Mouse (Mus musculus): Measurements from ENCODE around the gene Dnajc27.

The Dnajc27 gene

GRCm38 (mm10) chr12:4068551-4068950, 13.8 kb upstream of the Dnajc27 start:
- H3K27me3 ChIP-seq (ENCODE audit: insufficient read depth, low read length): 0 out of 2 replicates have a peak, but pooled peaks cover 2% of the 10 kb centered on the region
- H3K4me3 ChIP-seq (replicated peaks; ENCODE audit: low read length): no peak overlapping the region
- no peaks in the 10 kb centered on the region for H3K36me3 ChIP-seq (ENCODE audit: insufficient read depth, low read length)
- TF ChIP-seq NANOG (IDR thresholded peaks at IDR 0.05; ENCODE audit: borderline replicate concordance, low read length) (no peak), POU5F1 (IDR thresholded peaks at IDR 0.05; ENCODE audit: borderline replicate concordance, low read length) (no peak), CTCF (conservative IDR thresholded peaks at IDR 0.05; ENCODE audit: low read length) (no peak)
- peaks cover 8% of the 10 kb centered on the region; the same call in 1 of the 2 replicates for H3K4me1 ChIP-seq (replicated peaks; ENCODE audit: low read depth, low read length)
- H3K9me3 ChIP-seq (ENCODE audit: low read length): no peaks in the 10 kb centered on the region

- H3K36me3 ChIP-seq (ENCODE audit: insufficient read depth, low read length): no peaks in the 10 kb centered on the region
- H3K4me3 ChIP-seq (replicated peaks; ENCODE audit: low read length): no peak overlapping the region
- H3K4me1 ChIP-seq (replicated peaks; ENCODE audit: low read depth, low read length): peaks cover under 1% of the 10 kb centered on the region; the same call in 1 of the 2 replicates
- TF ChIP-seq NANOG (IDR thresholded peaks at IDR 0.05; ENCODE audit: borderline replicate concordance, low read length): no peak
- TF ChIP-seq CTCF (conservative IDR thresholded peaks at IDR 0.05; ENCODE audit: low read length): no peak
- no peak for TF ChIP-seq POU5F1 (IDR thresholded peaks at IDR 0.05; ENCODE audit: borderline replicate concordance, low read length)
- H3K9me3 ChIP-seq (ENCODE audit: low read length): no peaks in the 10 kb centered on the region
- H3K27me3 ChIP-seq (ENCODE audit: insufficient read depth, low read length): 0 out of 2 replicates have a peak, but pooled peaks cover 2% of the 10 kb centered on the region
Measured at GRCm38 (mm10) chr12:4071671-4072070, 10.7 kb upstream of the Dnajc27 start.

GRCm38 (mm10) chr12:4075407-4075806, 7.0 kb upstream of the Dnajc27 start:
- Histone ChIP-seq H3K9me3 (ENCODE audit: low read length) (no peaks in the 10 kb centered on the region), H3K4me3 (replicated peaks; ENCODE audit: low read length) (no peak overlapping the region), H3K27me3 (ENCODE audit: insufficient read depth, low read length) (no peaks in the 10 kb centered on the region), H3K36me3 (ENCODE audit: insufficient read depth, low read length) (no peaks in the 10 kb centered on the region), H3K4me1 (replicated peaks; ENCODE audit: low read depth, low read length) (no peaks in the 10 kb centered on the region)
- TF ChIP-seq NANOG (IDR thresholded peaks at IDR 0.05; ENCODE audit: borderline replicate concordance, low read length) (no peak), POU5F1 (IDR thresholded peaks at IDR 0.05; ENCODE audit: borderline replicate concordance, low read length) (no peak), CTCF (conservative IDR thresholded peaks at IDR 0.05; ENCODE audit: low read length) (no peak)

GRCm38 (mm10) chr12:4076383-4076782, 6.0 kb upstream of the Dnajc27 start:
- TF ChIP-seq NANOG (IDR thresholded peaks at IDR 0.05; ENCODE audit: borderline replicate concordance, low read length): no peak
- TF ChIP-seq POU5F1 (IDR thresholded peaks at IDR 0.05; ENCODE audit: borderline replicate concordance, low read length): no peak
- TF ChIP-seq CTCF (conservative IDR thresholded peaks at IDR 0.05; ENCODE audit: low read length): no peak
- H3K36me3 ChIP-seq (ENCODE audit: insufficient read depth, low read length): no peaks in the 10 kb centered on the region
- H3K27me3 ChIP-seq (ENCODE audit: insufficient read depth, low read length): no peaks in the 10 kb centered on the region
- no peak overlapping the region for H3K4me3 ChIP-seq (replicated peaks; ENCODE audit: low read length)
- no peaks in the 10 kb centered on the region for H3K4me1 ChIP-seq (replicated peaks; ENCODE audit: low read depth, low read length)
- H3K9me3 ChIP-seq (ENCODE audit: low read length): no peaks in the 10 kb centered on the region

- Histone ChIP-seq H3K4me1 (replicated peaks; ENCODE audit: low read depth, low read length) (peaks cover 8% of the 10 kb centered on the region), H3K36me3 (ENCODE audit: insufficient read depth, low read length) (no peaks in the 10 kb centered on the region), H3K27me3 (ENCODE audit: insufficient read depth, low read length) (no peaks in the 10 kb centered on the region), H3K9me3 (ENCODE audit: low read length) (no peaks in the 10 kb centered on the region), H3K4me3 (replicated peaks; ENCODE audit: low read length) (no peak overlapping the region)
- no peak for TF ChIP-seq NANOG (IDR thresholded peaks at IDR 0.05; ENCODE audit: borderline replicate concordance, low read length)
- TF ChIP-seq POU5F1 (IDR thresholded peaks at IDR 0.05; ENCODE audit: borderline replicate concordance, low read length): no peak
- no peak for TF ChIP-seq CTCF (conservative IDR thresholded peaks at IDR 0.05; ENCODE audit: low read length)
Measured at GRCm38 (mm10) chr12:4078069-4078468, 4.3 kb upstream of the Dnajc27 start.

- Histone ChIP-seq H3K27me3 (ENCODE audit: insufficient read depth, low read length) (no peaks in the 10 kb centered on the region), H3K4me1 (replicated peaks; ENCODE audit: low read depth, low read length) (peaks cover 16% of the 10 kb centered on the region), H3K9me3 (ENCODE audit: low read length) (no peaks in the 10 kb centered on the region), H3K4me3 (replicated peaks; ENCODE audit: low read length) (no peak overlapping the region), H3K36me3 (ENCODE audit: insufficient read depth, low read length) (peaks cover 12% of the 10 kb centered on the region)
- no peak for TF ChIP-seq POU5F1 (IDR thresholded peaks at IDR 0.05; ENCODE audit: borderline replicate concordance, low read length)
- TF ChIP-seq NANOG (IDR thresholded peaks at IDR 0.05; ENCODE audit: borderline replicate concordance, low read length): no peak
- TF ChIP-seq CTCF (conservative IDR thresholded peaks at IDR 0.05; ENCODE audit: low read length): peak; percentile 93
Measured at GRCm38 (mm10) chr12:4080311-4080710, 2.1 kb upstream of the Dnajc27 start.

- TF ChIP-seq CTCF (conservative IDR thresholded peaks at IDR 0.05; ENCODE audit: low read length) (no peak), POU5F1 (IDR thresholded peaks at IDR 0.05; ENCODE audit: borderline replicate concordance, low read length) (no peak), NANOG (IDR thresholded peaks at IDR 0.05; ENCODE audit: borderline replicate concordance, low read length) (no peak)
- no peaks in the 10 kb centered on the region for H3K27me3 ChIP-seq (ENCODE audit: insufficient read depth, low read length)
- H3K36me3 ChIP-seq (ENCODE audit: insufficient read depth, low read length): peaks cover 44% of the 10 kb centered on the region
- H3K4me3 ChIP-seq (replicated peaks; ENCODE audit: low read length): peak overlapping the region; percentile 85
- H3K4me1 ChIP-seq (replicated peaks; ENCODE audit: low read depth, low read length): peaks cover 38% of the 10 kb centered on the region
- no peaks in the 10 kb centered on the region for H3K9me3 ChIP-seq (ENCODE audit: low read length)
Measured at GRCm38 (mm10) chr12:4083441-4083840, 1.1 kb downstream of the Dnajc27 start.

GRCm38 (mm10) chr12:4107383-4107782, 25.0 kb downstream of the Dnajc27 start:
- no peak for TF ChIP-seq POU5F1 (IDR thresholded peaks at IDR 0.05; ENCODE audit: borderline replicate concordance, low read length)
- TF ChIP-seq CTCF (conservative IDR thresholded peaks at IDR 0.05; ENCODE audit: low read length): peak; percentile 77
- TF ChIP-seq NANOG (IDR thresholded peaks at IDR 0.05; ENCODE audit: borderline replicate concordance, low read length): no peak
- Histone ChIP-seq H3K27me3 (ENCODE audit: insufficient read depth, low read length) (no peaks in the 10 kb centered on the region), H3K4me1 (replicated peaks; ENCODE audit: low read depth, low read length) (peaks cover 6% of the 10 kb centered on the region), H3K36me3 (ENCODE audit: insufficient read depth, low read length) (peaks cover 82% of the 10 kb centered on the region), H3K4me3 (replicated peaks; ENCODE audit: low read length) (no peak overlapping the region; the same call in 1 of the 2 replicates), H3K9me3 (ENCODE audit: low read length) (no peaks in the 10 kb centered on the region)

- TF ChIP-seq POU5F1 (IDR thresholded peaks at IDR 0.05; ENCODE audit: borderline replicate concordance, low read length) (no peak), CTCF (conservative IDR thresholded peaks at IDR 0.05; ENCODE audit: low read length) (no peak), NANOG (IDR thresholded peaks at IDR 0.05; ENCODE audit: borderline replicate concordance, low read length) (no peak)
- Histone ChIP-seq H3K4me3 (replicated peaks; ENCODE audit: low read length) (no peak overlapping the region), H3K27me3 (ENCODE audit: insufficient read depth, low read length) (0 out of 2 replicates have a peak, but pooled peaks cover 2% of the 10 kb centered on the region), H3K4me1 (replicated peaks; ENCODE audit: low read depth, low read length) (peaks cover 13% of the 10 kb centered on the region), H3K9me3 (ENCODE audit: low read length) (no peaks in the 10 kb centered on the region), H3K36me3 (ENCODE audit: insufficient read depth, low read length) (peaks cover 21% of the 10 kb centered on the region)
Measured at GRCm38 (mm10) chr12:4116132-4116531, 33.7 kb downstream of the Dnajc27 start.
